Comparison of ENCODE assay signal across 8 mouse cellular contexts in the genomic region with DNA sequence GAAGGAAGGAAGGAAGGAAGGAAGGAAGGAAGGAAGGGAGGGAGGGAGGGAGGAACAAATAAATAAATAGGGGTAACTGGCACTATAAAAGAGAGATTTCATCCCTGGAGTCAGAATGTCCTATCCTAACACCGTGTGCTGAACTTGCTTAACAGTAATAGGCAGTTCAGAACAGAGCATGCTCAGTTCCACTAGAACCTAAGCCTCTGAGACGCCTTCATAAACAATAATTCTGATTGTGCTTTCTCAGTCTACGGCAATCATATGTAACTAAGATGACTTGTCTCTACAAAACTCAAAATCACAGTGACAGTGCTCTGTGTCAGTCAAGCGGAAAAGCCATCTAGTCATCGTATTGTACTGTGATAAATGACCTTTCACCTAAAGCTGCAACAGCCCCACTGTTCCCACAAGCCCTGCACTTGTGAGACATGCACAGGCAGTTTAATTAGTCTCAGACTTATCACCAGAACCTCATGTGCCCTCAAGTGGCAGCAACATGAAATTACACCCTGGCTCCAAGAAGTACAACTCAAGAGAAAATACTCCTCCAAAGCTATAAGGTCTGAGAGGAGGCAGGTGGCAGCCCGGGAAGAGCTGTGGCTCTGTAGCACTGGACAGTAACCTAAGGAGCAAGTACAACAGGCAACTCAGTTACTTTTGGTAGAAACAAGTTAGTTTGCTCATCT. TPM values are rescaled to one million over a fixed set of nuclear protein-coding genes. Genes with fewer than 3 reads are reported as not detected.
A peak's percentile ranks its signal among the peaks of the same experiment; 100 is the strongest.
DNase-seq lines count a peak whose midpoint lies in the region; ATAC-seq lines count a peak whose summit lies in the region.

No protein-coding gene starts in this region.

- H3K9ac ChIP-seq in forebrain, embryonic 14.5 days (ENCODE audit: low read length): no peak overlapping the region
- H3K9ac ChIP-seq in hindbrain, embryonic 16.5 days (ENCODE audit: low read depth, low read length): no peak overlapping the region
- no peak overlapping the region for H3K9ac ChIP-seq in midbrain, embryonic 12.5 days (replicated peaks)

- H3K4me1 ChIP-seq in forebrain, embryonic 14.5 days (ENCODE audit: control insufficient read depth, insufficient read depth, low read length): no peaks in the 10 kb centered on the region
- H3K4me1 ChIP-seq in hindbrain, embryonic 16.5 days (ENCODE audit: control insufficient read depth, insufficient read depth, low read depth, low read length): peaks cover 3% of the 10 kb centered on the region; the same call in 1 of the 2 replicates
- no peaks in the 10 kb centered on the region for H3K4me1 ChIP-seq in midbrain, embryonic 12.5 days

- H3K27ac ChIP-seq in forebrain, embryonic 14.5 days (ENCODE audit: low read depth, low read length): no peak overlapping the region
- H3K27ac ChIP-seq in hindbrain, embryonic 16.5 days (ENCODE audit: low read depth, low read length): no peak overlapping the region
- H3K27ac ChIP-seq in midbrain, embryonic 12.5 days (replicated peaks): no peak overlapping the region

- peak; percentile 56 for DNase-seq in testis, postnatal 10 days (ENCODE audit: low spot score)
- DNase-seq in testis, postnatal 14 days (ENCODE audit: low spot score): no peak
- DNase-seq in cerebellum, adult 11 months: peak; percentile 66
- DNase-seq in forebrain, embryonic 14.5 days (ENCODE audit: low spot score): peak; percentile 91
- peak; percentile 71 to 82 for DNase-seq in left cerebral cortex, postnatal 25 days (ENCODE audit: low spot score in 2 of 2)
- peak; percentile 27 to 53 for DNase-seq in spleen, postnatal 14 days (ENCODE audit: low spot score in 2 of 2)

- H3K27me3 ChIP-seq in forebrain, embryonic 14.5 days (replicated peaks; ENCODE audit: control insufficient read depth, insufficient read depth, low read length): no peaks in the 10 kb centered on the region
- H3K27me3 ChIP-seq in hindbrain, embryonic 16.5 days (replicated peaks; ENCODE audit: control insufficient read depth, insufficient read depth, low read length): no peaks in the 10 kb centered on the region
- H3K27me3 ChIP-seq in midbrain, embryonic 12.5 days: no peaks in the 10 kb centered on the region

- H3K36me3 ChIP-seq in forebrain, embryonic 14.5 days (ENCODE audit: control insufficient read depth, insufficient read depth, low read length): peaks cover 61% of the 10 kb centered on the region
- H3K36me3 ChIP-seq in hindbrain, embryonic 16.5 days (ENCODE audit: control insufficient read depth, insufficient read depth, low read length): peaks cover 8% of the 10 kb centered on the region
- H3K36me3 ChIP-seq in midbrain, embryonic 12.5 days: peaks cover 33% of the 10 kb centered on the region

- ATAC-seq in forebrain, embryonic 14.5 days: peak; percentile 86
- ATAC-seq in hindbrain, embryonic 16.5 days: peak; percentile 92
- ATAC-seq in midbrain, embryonic 12.5 days (ENCODE audit: low FRiP score, low read depth): peak; percentile 83

- WGBS in forebrain, embryonic 14.5 days: 53% methylated on average over 6 of the region's 6 CpGs
- 21% methylated on average over 6 of the region's 6 CpGs for WGBS in hindbrain, embryonic 16.5 days
- WGBS in midbrain, embryonic 12.5 days: 56% methylated on average over 6 of the region's 6 CpGs

- no peak overlapping the region for H3K4me3 ChIP-seq in forebrain, embryonic 14.5 days (ENCODE audit: low read depth, low read length)
- H3K4me3 ChIP-seq in hindbrain, embryonic 16.5 days (ENCODE audit: low read length): no peak overlapping the region
- H3K4me3 ChIP-seq in midbrain, embryonic 12.5 days: no peak overlapping the region

- intact Hi-C loops in left cerebral cortex, postnatal 25 days (cut with DNase I): loop anchor here (2.0 kb wide), 2 partner anchors 288 to 296 kb away; no protein-coding TSS in a partner anchor

- no peaks in the 10 kb centered on the region for H3K9me3 ChIP-seq in forebrain, embryonic 14.5 days (replicated peaks; ENCODE audit: control insufficient read depth, low read length)
- no peaks in the 10 kb centered on the region for H3K9me3 ChIP-seq in hindbrain, embryonic 16.5 days (ENCODE audit: control insufficient read depth, low read length)
- H3K9me3 ChIP-seq in midbrain, embryonic 12.5 days: no peaks in the 10 kb centered on the region

- H3K4me2 ChIP-seq in forebrain, embryonic 14.5 days (ENCODE audit: low read length): no peak overlapping the region
- peak overlapping the region; percentile 36; the same call in 1 of the 2 replicates for H3K4me2 ChIP-seq in hindbrain, embryonic 16.5 days (ENCODE audit: low read length)
- no peak overlapping the region for H3K4me2 ChIP-seq in midbrain, embryonic 12.5 days (replicated peaks)

RNA-seq across cellular contexts. Expression of gene Otulin, which starts 17.8 kb away (rescaled TPM):
- polyA plus RNA-seq in forebrain, embryonic 14.5 days (2014; fragmentation: Nextera tagmentation; extraction: Ambion mirVana): 35.0 and 36.0 TPM in 2 replicates
- polyA plus RNA-seq in hindbrain, embryonic 16.5 days (2015; fragmentation: Nextera tagmentation; extraction: Ambion mirVana): 12.3 and 24.2 TPM in 2 replicates
- total RNA-seq in left cerebral cortex, postnatal 25 days (2021): 10 to 100 TPM; 21.2 to 23.3 TPM
- 29.0 and 30.4 TPM in 2 replicates for polyA plus RNA-seq in midbrain, embryonic 12.5 days (2016; fragmentation: Nextera tagmentation; extraction: Ambion mirVana)
